Mouse (Mus musculus): ENCODE data around the gene Glud1. TPM values are rescaled to one million over a fixed set of nuclear protein-coding genes. Genes with fewer than 3 reads are reported as not detected.

Gene Glud1
- polyA plus RNA-seq, 1 experiment from 2014 or later, result 152 TPM

- H3K4me1 ChIP-seq (ENCODE audit: control insufficient read depth, insufficient read depth, low read length), result no peaks in the 10 kb centered on the region
- no peak for ATAC-seq (ENCODE audit: low read depth)
- H3K27ac ChIP-seq (ENCODE audit: low read depth, low read length), result no peak overlapping the region
Measured at GRCm38 (mm10) chr14:34289259-34290015, 21.1 kb upstream of the Glud1 start.

GRCm38 (mm10) chr14:34290229-34290628 lies 20.3 kb upstream of the Glud1 start:
- Histone ChIP-seq H3K4me1 (ENCODE audit: control insufficient read depth, insufficient read depth, low read length) (no peaks in the 10 kb centered on the region), H3K9me3 (ENCODE audit: control insufficient read depth, low read length) (no peaks in the 10 kb centered on the region), H3K9ac (replicated peaks; ENCODE audit: low read depth, low read length) (no peak overlapping the region), H3K36me3 (ENCODE audit: control insufficient read depth, insufficient read depth, low read length) (no peaks in the 10 kb centered on the region), H3K27ac (ENCODE audit: low read depth, low read length) (no peak overlapping the region), H3K4me2 (ENCODE audit: low read depth, low read length) (no peak overlapping the region), H3K27me3 (ENCODE audit: control insufficient read depth, insufficient read depth, low read length) (no peaks in the 10 kb centered on the region), H3K4me3 (ENCODE audit: low read depth, low read length) (no peak overlapping the region)
- no peak for ATAC-seq (ENCODE audit: low read depth)
- 62% methylated on average over 1 of the region's 1 CpGs for WGBS

More at GRCm38 (mm10) chr14:34289259-34290015, 21.1 kb upstream of the Glud1 start:
- Histone ChIP-seq H3K9me3 (ENCODE audit: control insufficient read depth, low read length) (no peaks in the 10 kb centered on the region), H3K36me3 (ENCODE audit: control insufficient read depth, insufficient read depth, low read length) (no peaks in the 10 kb centered on the region), H3K27me3 (ENCODE audit: control insufficient read depth, insufficient read depth, low read length) (no peaks in the 10 kb centered on the region), H3K9ac (replicated peaks; ENCODE audit: low read depth, low read length) (no peak overlapping the region), H3K4me2 (ENCODE audit: low read depth, low read length) (no peak overlapping the region), H3K4me3 (ENCODE audit: low read depth, low read length) (no peak overlapping the region)
- 72% methylated on average over 3 of the region's 3 CpGs for WGBS

GRCm38 (mm10) chr14:34293641-34294040 lies 16.9 kb upstream of the Glud1 start:
- ATAC-seq (ENCODE audit: low read depth), result no peak
- Histone ChIP-seq H3K4me3 (ENCODE audit: low read depth, low read length) (no peak overlapping the region), H3K27ac (ENCODE audit: low read depth, low read length) (no peak overlapping the region), H3K27me3 (ENCODE audit: control insufficient read depth, insufficient read depth, low read length) (no peaks in the 10 kb centered on the region), H3K4me1 (ENCODE audit: control insufficient read depth, insufficient read depth, low read length) (no peaks in the 10 kb centered on the region), H3K4me2 (ENCODE audit: low read depth, low read length) (no peak overlapping the region), H3K9me3 (ENCODE audit: control insufficient read depth, low read length) (no peaks in the 10 kb centered on the region), H3K36me3 (ENCODE audit: control insufficient read depth, insufficient read depth, low read length) (no peaks in the 10 kb centered on the region), H3K9ac (replicated peaks; ENCODE audit: low read depth, low read length) (no peak overlapping the region)
- WGBS, result 89% methylated on average over 3 of the region's 3 CpGs

- H3K27ac ChIP-seq (ENCODE audit: low read depth, low read length), result no peak overlapping the region
- no peak overlapping the region for H3K4me2 ChIP-seq (ENCODE audit: low read depth, low read length)
- H3K27me3 ChIP-seq (ENCODE audit: control insufficient read depth, insufficient read depth, low read length), result no peaks in the 10 kb centered on the region
- H3K36me3 ChIP-seq (ENCODE audit: control insufficient read depth, insufficient read depth, low read length), result no peaks in the 10 kb centered on the region
- no peak overlapping the region for H3K9ac ChIP-seq (replicated peaks; ENCODE audit: low read depth, low read length)
- 83% methylated on average over 7 of the region's 7 CpGs for WGBS
- no peaks in the 10 kb centered on the region for H3K9me3 ChIP-seq (ENCODE audit: control insufficient read depth, low read length)
- H3K4me1 ChIP-seq (ENCODE audit: control insufficient read depth, insufficient read depth, low read length), result no peaks in the 10 kb centered on the region
- no peak overlapping the region for H3K4me3 ChIP-seq (ENCODE audit: low read depth, low read length)
- no peak for ATAC-seq (ENCODE audit: low read depth)
Measured at GRCm38 (mm10) chr14:34296350-34296749, 14.2 kb upstream of the Glud1 start.

GRCm38 (mm10) chr14:34297038-34297437 lies 13.5 kb upstream of the Glud1 start:
- Histone ChIP-seq H3K4me2 (ENCODE audit: low read depth, low read length) (no peak overlapping the region), H3K9me3 (ENCODE audit: control insufficient read depth, low read length) (no peaks in the 10 kb centered on the region), H3K4me3 (ENCODE audit: low read depth, low read length) (no peak overlapping the region), H3K27ac (ENCODE audit: low read depth, low read length) (no peak overlapping the region), H3K36me3 (ENCODE audit: control insufficient read depth, insufficient read depth, low read length) (no peaks in the 10 kb centered on the region), H3K9ac (replicated peaks; ENCODE audit: low read depth, low read length) (no peak overlapping the region), H3K27me3 (ENCODE audit: control insufficient read depth, insufficient read depth, low read length) (no peaks in the 10 kb centered on the region), H3K4me1 (ENCODE audit: control insufficient read depth, insufficient read depth, low read length) (no peaks in the 10 kb centered on the region)
- no peak for ATAC-seq (ENCODE audit: low read depth)
- 54% methylated on average over 4 of the region's 4 CpGs for whole genome bisulfite sequencing

- ATAC-seq (ENCODE audit: low read depth), result no peak
- Histone ChIP-seq H3K27ac (ENCODE audit: low read depth, low read length) (no peak overlapping the region), H3K27me3 (ENCODE audit: control insufficient read depth, insufficient read depth, low read length) (no peaks in the 10 kb centered on the region), H3K4me1 (ENCODE audit: control insufficient read depth, insufficient read depth, low read length) (no peaks in the 10 kb centered on the region), H3K9ac (replicated peaks; ENCODE audit: low read depth, low read length) (no peak overlapping the region), H3K36me3 (ENCODE audit: control insufficient read depth, insufficient read depth, low read length) (no peaks in the 10 kb centered on the region), H3K9me3 (ENCODE audit: control insufficient read depth, low read length) (no peaks in the 10 kb centered on the region), H3K4me3 (ENCODE audit: low read depth, low read length) (no peak overlapping the region), H3K4me2 (ENCODE audit: low read depth, low read length) (no peak overlapping the region)
- WGBS, result 54% methylated on average over 2 of the region's 2 CpGs
Measured at GRCm38 (mm10) chr14:34297634-34298033, 12.9 kb upstream of the Glud1 start.

GRCm38 (mm10) chr14:34298871-34299700 lies 11.4 kb upstream of the Glud1 start:
- no peaks in the 10 kb centered on the region for H3K4me1 ChIP-seq (ENCODE audit: control insufficient read depth, insufficient read depth, low read length)
- no peak overlapping the region for H3K27ac ChIP-seq (ENCODE audit: low read depth, low read length)
- no peak overlapping the region for H3K4me2 ChIP-seq (ENCODE audit: low read depth, low read length)
- no peaks in the 10 kb centered on the region for H3K36me3 ChIP-seq (ENCODE audit: control insufficient read depth, insufficient read depth, low read length)
- ATAC-seq (ENCODE audit: low read depth), result no peak
- no peak overlapping the region for H3K4me3 ChIP-seq (ENCODE audit: low read depth, low read length)
- no peaks in the 10 kb centered on the region for H3K9me3 ChIP-seq (ENCODE audit: control insufficient read depth, low read length)
- no peak overlapping the region for H3K9ac ChIP-seq (replicated peaks; ENCODE audit: low read depth, low read length)
- H3K27me3 ChIP-seq (ENCODE audit: control insufficient read depth, insufficient read depth, low read length), result no peaks in the 10 kb centered on the region
- WGBS, result 83% methylated on average over 11 of the region's 11 CpGs

- ATAC-seq (ENCODE audit: low read depth), result no peak
- WGBS, result 75% methylated on average over 5 of the region's 5 CpGs
- Histone ChIP-seq H3K36me3 (ENCODE audit: control insufficient read depth, insufficient read depth, low read length) (no peaks in the 10 kb centered on the region), H3K9ac (replicated peaks; ENCODE audit: low read depth, low read length) (no peak overlapping the region), H3K27me3 (ENCODE audit: control insufficient read depth, insufficient read depth, low read length) (no peaks in the 10 kb centered on the region), H3K4me2 (ENCODE audit: low read depth, low read length) (no peak overlapping the region), H3K9me3 (ENCODE audit: control insufficient read depth, low read length) (no peaks in the 10 kb centered on the region), H3K27ac (ENCODE audit: low read depth, low read length) (no peak overlapping the region), H3K4me3 (ENCODE audit: low read depth, low read length) (no peak overlapping the region), H3K4me1 (ENCODE audit: control insufficient read depth, insufficient read depth, low read length) (no peaks in the 10 kb centered on the region)
Measured at GRCm38 (mm10) chr14:34302681-34303242, 7.8 kb upstream of the Glud1 start.

- WGBS, result 23% methylated on average over 5 of the region's 5 CpGs
- H3K4me1 ChIP-seq (ENCODE audit: control insufficient read depth, insufficient read depth, low read length), result no peaks in the 10 kb centered on the region
- H3K36me3 ChIP-seq (ENCODE audit: control insufficient read depth, insufficient read depth, low read length), result no peaks in the 10 kb centered on the region
- ATAC-seq (ENCODE audit: low read depth), result no peak
- H3K27ac ChIP-seq (ENCODE audit: low read depth, low read length), result no peak overlapping the region
- H3K4me3 ChIP-seq (ENCODE audit: low read depth, low read length), result no peak overlapping the region
- H3K9ac ChIP-seq (replicated peaks; ENCODE audit: low read depth, low read length), result no peak overlapping the region
- no peak overlapping the region for H3K4me2 ChIP-seq (ENCODE audit: low read depth, low read length)
- no peaks in the 10 kb centered on the region for H3K27me3 ChIP-seq (ENCODE audit: control insufficient read depth, insufficient read depth, low read length)
- H3K9me3 ChIP-seq (ENCODE audit: control insufficient read depth, low read length), result no peaks in the 10 kb centered on the region
Measured at GRCm38 (mm10) chr14:34303265-34303680, 7.3 kb upstream of the Glud1 start.
